Mouse (Mus musculus): ENCODE data around the gene Vkorc1l1. TPM values are rescaled to one million over a fixed set of nuclear protein-coding genes. Genes with fewer than 3 reads are reported as not detected.

Gene Vkorc1l1
- total RNA-seq, 2 experiments from 2014 or later, result 28.0 to 31.6 TPM

- DNase-seq (ENCODE audit: low spot score in 2 of 2), result no peak
These were observed 92.1 kb downstream of the Vkorc1l1 start for GRCm38 (mm10) chr5:130033869-130034268.

Other genes starting within 250 kb of the Vkorc1l1 start
- gene Sept14, start 233.5 kb upstream of the Vkorc1l1 start, total RNA-seq (2021), result not detected
- 100 to 1,000 TPM in 1 of 2 experiments, 10 to 100 TPM in 1; 95.6 to 111 TPM for gene Mrps17, start 226.5 kb upstream of the Vkorc1l1 start, total RNA-seq (2021)
- gene Nipsnap2, start 216.9 kb upstream of the Vkorc1l1 start, total RNA-seq (2021), result 100 to 1,000 TPM; 142 to 143 TPM
- 10 to 100 TPM; 24.4 to 25.9 TPM for gene Psph, start 154.5 kb upstream of the Vkorc1l1 start, total RNA-seq (2021)
- gene Sumf2, start 95.0 kb upstream of the Vkorc1l1 start, total RNA-seq (2021), result 10 to 100 TPM; 55.9 to 57.4 TPM
- gene Chchd2, start 54.5 kb upstream of the Vkorc1l1 start, total RNA-seq (2021), result 100 to 1,000 TPM; 579 to 625 TPM
- 1 to 10 TPM; 2.9 to 3.1 TPM for gene Zbed5, start 46.2 kb upstream of the Vkorc1l1 start, total RNA-seq (2021)
- 1 to 10 TPM; 3.7 to 4.2 TPM for gene Phkg1, start 43.4 kb upstream of the Vkorc1l1 start, total RNA-seq (2021)
- gene Nupr1l, start 33.4 kb upstream of the Vkorc1l1 start, total RNA-seq (2021), result 1 to 10 TPM; 4.8 to 5.5 TPM
- gene Gusb, start 61.1 kb downstream of the Vkorc1l1 start, total RNA-seq (2021), result 10 to 100 TPM; 61.0 to 61.5 TPM
- gene Asl, start 87.3 kb downstream of the Vkorc1l1 start, total RNA-seq (2021), result 100 to 1,000 TPM; 149 to 165 TPM
- 10 to 100 TPM; 38.9 to 41.3 TPM for gene Crcp, start 87.3 kb downstream of the Vkorc1l1 start, total RNA-seq (2021)
- 10 to 100 TPM; 41.7 to 43.8 TPM for gene Tpst1, start 131.4 kb downstream of the Vkorc1l1 start, total RNA-seq (2021)
- gene Kctd7, start 202.9 kb downstream of the Vkorc1l1 start, total RNA-seq (2021), result 1 to 10 TPM; 7.8 to 9.4 TPM
- 10 to 100 TPM; 36.5 to 43.2 TPM for gene Rabgef1, start 229.8 kb downstream of the Vkorc1l1 start, total RNA-seq (2021)

All from adrenal gland, postnatal 4 days (tissue).